Mouse (Mus musculus) intestine, embryonic 16.5 days (tissue): ENCODE data around the gene Akap13. TPM values are rescaled to one million over a fixed set of nuclear protein-coding genes. Genes with fewer than 3 reads are reported as not detected.
"Not testable (repeated sequence)": the region's sequence is repeated elsewhere in the genome, so short reads cannot be mapped to it uniquely, and the experiment has no call there.

ENCODE experiments used
- ATAC-seq: fragments of 200-750 bp; cut with Nextera tagmentation; 2 replicates; pipeline ENCODE4 v1.8.0; 2017; ENCODE audit warnings: moderate TSS enrichment, moderate library complexity
- H3K27ac ChIP-seq: fragments of 300-500 bp; sonication (generic); 2 replicates; pipeline ENCODE4 v1.5.1; 2014; ENCODE audit warnings: mild to moderate bottlenecking, low read length
- H3K27me3 ChIP-seq: fragments of 300-500 bp; sonication (generic); replicated peaks from 2 replicates; pipeline ENCODE4 v1.6.1; 2014; ENCODE audit warnings: low read length, control low read depth, mixed read lengths; ENCODE audit not compliant: control insufficient read depth, insufficient read depth
- H3K36me3 ChIP-seq: fragments of 300-500 bp; sonication (generic); 2 replicates; pipeline ENCODE4 v1.6.1; 2014; ENCODE audit warnings: low read length, control low read depth; ENCODE audit not compliant: control insufficient read depth, insufficient read depth
- H3K4me1 ChIP-seq: fragments of 300-500 bp; sonication (generic); 2 replicates; pipeline ENCODE4 v1.6.1; 2014; ENCODE audit warnings: low read length, control low read depth, mixed read lengths; ENCODE audit not compliant: control insufficient read depth, insufficient read depth
- H3K4me2 ChIP-seq: fragments of 300-500 bp; sonication (generic); 2 replicates; pipeline ENCODE4 v1.6.1; 2014; ENCODE audit warnings: low read depth, low read length, control low read depth
- H3K4me3 ChIP-seq: fragments of 300-500 bp; sonication (generic); 2 replicates; pipeline ENCODE4 v1.5.1; 2014; ENCODE audit warnings: mild to moderate bottlenecking, low read length
- H3K9ac ChIP-seq: fragments of 300-500 bp; sonication (generic); 2 replicates; pipeline ENCODE4 v1.6.1; 2014; ENCODE audit warnings: low read depth, low read length
- H3K9me3 ChIP-seq: fragments of 300-500 bp; sonication (generic); 2 replicates; pipeline ENCODE4 v1.6.1; 2016; ENCODE audit warnings: low read length, control low read depth; ENCODE audit not compliant: control insufficient read depth
- WGBS: fragments of 180-500 bp; shearing (Covaris S2); extraction: QIAGEN DNeasy Blood & Tissue Kit; methylation state at CpG from one replicate; pipeline ENCODE4 v1.1.7; 2014; 5-methylcytosine and 5-hydroxymethylcytosine counted together
- polyA plus RNA-seq: library from polyadenylated mRNA; unstranded; fragments of >200 nt; fragmentation: Nextera tagmentation; extraction: Ambion mirVana; gene quantifications from 2 replicates; pipeline ENCODE4 v1.2.1, GENCODE M21; 2015

The Akap13 gene
- polyA plus RNA-seq, 1 experiment from 2014 or later: 24.9 TPM

GRCm38 (mm10) chr7:75782723-75783011 lies 327.3 kb downstream of the Akap13 start:
- Histone ChIP-seq H3K27me3 (no peaks in the 10 kb centered on the region), H3K9ac (0 out of 2 replicates have a peak overlapping the region, but pooled peaks have one; percentile 48), H3K27ac (no peak overlapping the region), H3K9me3 (no peaks in the 10 kb centered on the region), H3K4me2 (0 out of 2 replicates have a peak overlapping the region, but pooled peaks have one; percentile 73), H3K4me3 (peak overlapping the region; percentile 75; the same call in 1 of the 2 replicates), H3K36me3 (no peaks in the 10 kb centered on the region), H3K4me1 (peaks cover 12% of the 10 kb centered on the region; the same call in 1 of the 2 replicates)
- 56% methylated on average over 3 of the region's 3 CpGs for WGBS
- no peak for ATAC-seq

- Histone ChIP-seq H3K27me3 (no peaks in the 10 kb centered on the region), H3K36me3 (no peaks in the 10 kb centered on the region), H3K9ac (no peak overlapping the region), H3K4me1 (peaks cover 14% of the 10 kb centered on the region; the same call in 1 of the 2 replicates), H3K27ac (no peak overlapping the region), H3K4me2 (no peak overlapping the region), H3K9me3 (no peaks in the 10 kb centered on the region), H3K4me3 (no peak overlapping the region)
- WGBS: 76% methylated on average over 14 of the region's 14 CpGs
- no peak for ATAC-seq
Measured at GRCm38 (mm10) chr7:75785388-75786328, 330.3 kb downstream of the Akap13 start.

- Histone ChIP-seq H3K36me3 (no peaks in the 10 kb centered on the region), H3K9me3 (no peaks in the 10 kb centered on the region), H3K9ac (no peak overlapping the region), H3K27ac (no peak overlapping the region), H3K4me1 (peaks cover 15% of the 10 kb centered on the region; the same call in 1 of the 2 replicates), H3K4me3 (no peak overlapping the region), H3K4me2 (no peak overlapping the region), H3K27me3 (no peaks in the 10 kb centered on the region)
- WGBS: 12% methylated on average over 2 of the region's 2 CpGs
- 0 out of 2 replicates have a peak, but pooled peaks have one; percentile 21 for ATAC-seq
Measured at GRCm38 (mm10) chr7:75786812-75787211, 331.5 kb downstream of the Akap13 start.

- Histone ChIP-seq H3K27me3 (no peaks in the 10 kb centered on the region), H3K4me1 (peaks cover 15% of the 10 kb centered on the region; the same call in 1 of the 2 replicates), H3K9me3 (no peaks in the 10 kb centered on the region), H3K9ac (no peak overlapping the region), H3K27ac (no peak overlapping the region; the same call in 1 of the 2 replicates), H3K4me2 (no peak overlapping the region), H3K36me3 (no peaks in the 10 kb centered on the region), H3K4me3 (no peak overlapping the region)
- WGBS: 32% methylated on average over 3 of the region's 3 CpGs
- ATAC-seq: peak; percentile 30; the same call in 1 of the 2 replicates
Measured at GRCm38 (mm10) chr7:75787371-75787770, 332.0 kb downstream of the Akap13 start.

- 56% methylated on average over 4 of the region's 7 CpGs for WGBS
- H3K27me3 ChIP-seq, H3K36me3 ChIP-seq, H3K27ac ChIP-seq, H3K4me3 ChIP-seq, H3K4me2 ChIP-seq, H3K9me3 ChIP-seq, H3K9ac ChIP-seq, ATAC-seq: not testable (repeated sequence)
- H3K4me1 ChIP-seq: peaks cover 12% of the 10 kb centered on the region; the same call in 1 of the 2 replicates
Measured at GRCm38 (mm10) chr7:75788069-75788800, 332.9 kb downstream of the Akap13 start.

- ATAC-seq, H3K27me3 ChIP-seq, H3K27ac ChIP-seq, H3K36me3 ChIP-seq, H3K4me3 ChIP-seq, H3K4me2 ChIP-seq, H3K9me3 ChIP-seq, H3K9ac ChIP-seq: not testable (repeated sequence)
- peaks cover 12% of the 10 kb centered on the region for H3K4me1 ChIP-seq
- 47% methylated on average over 3 of the region's 3 CpGs for WGBS
Measured at GRCm38 (mm10) chr7:75788801-75789135, 333.4 kb downstream of the Akap13 start.

- no peak for ATAC-seq
- no peak overlapping the region for H3K4me3 ChIP-seq
- H3K4me1 ChIP-seq: peaks cover 16% of the 10 kb centered on the region
- H3K4me2 ChIP-seq: no peak overlapping the region
- H3K27ac ChIP-seq: no peak overlapping the region
- H3K36me3 ChIP-seq: no peaks in the 10 kb centered on the region
- no peaks in the 10 kb centered on the region for H3K27me3 ChIP-seq
- no peak overlapping the region for H3K9ac ChIP-seq
- 95% methylated on average over 6 of the region's 6 CpGs for WGBS
- no peaks in the 10 kb centered on the region for H3K9me3 ChIP-seq
Measured at GRCm38 (mm10) chr7:75789746-75790145, 334.4 kb downstream of the Akap13 start.

GRCm38 (mm10) chr7:75791092-75791837 lies 335.9 kb downstream of the Akap13 start:
- Histone ChIP-seq H3K4me1 (peaks cover 16% of the 10 kb centered on the region), H3K27ac (peak overlapping the region; percentile 24; the same call in 1 of the 2 replicates)
- 43% methylated on average over 12 of the region's 13 CpGs for WGBS
- not testable (repeated sequence) for H3K4me3 ChIP-seq, H3K36me3 ChIP-seq, H3K9me3 ChIP-seq, H3K27me3 ChIP-seq, H3K4me2 ChIP-seq, H3K9ac ChIP-seq, ATAC-seq

GRCm38 (mm10) chr7:75793091-75793490 lies 337.8 kb downstream of the Akap13 start:
- Histone ChIP-seq H3K4me3 (no peak overlapping the region), H3K9ac (no peak overlapping the region), H3K36me3 (no peaks in the 10 kb centered on the region), H3K27me3 (no peaks in the 10 kb centered on the region), H3K27ac (no peak overlapping the region), H3K4me1 (peaks cover 11% of the 10 kb centered on the region), H3K9me3 (no peaks in the 10 kb centered on the region), H3K4me2 (no peak overlapping the region)
- ATAC-seq: no peak
- WGBS: 63% methylated on average over 2 of the region's 2 CpGs
